Mouse (Mus musculus): ENCODE data around the gene Bmp4.

The Bmp4 gene

DNA sequence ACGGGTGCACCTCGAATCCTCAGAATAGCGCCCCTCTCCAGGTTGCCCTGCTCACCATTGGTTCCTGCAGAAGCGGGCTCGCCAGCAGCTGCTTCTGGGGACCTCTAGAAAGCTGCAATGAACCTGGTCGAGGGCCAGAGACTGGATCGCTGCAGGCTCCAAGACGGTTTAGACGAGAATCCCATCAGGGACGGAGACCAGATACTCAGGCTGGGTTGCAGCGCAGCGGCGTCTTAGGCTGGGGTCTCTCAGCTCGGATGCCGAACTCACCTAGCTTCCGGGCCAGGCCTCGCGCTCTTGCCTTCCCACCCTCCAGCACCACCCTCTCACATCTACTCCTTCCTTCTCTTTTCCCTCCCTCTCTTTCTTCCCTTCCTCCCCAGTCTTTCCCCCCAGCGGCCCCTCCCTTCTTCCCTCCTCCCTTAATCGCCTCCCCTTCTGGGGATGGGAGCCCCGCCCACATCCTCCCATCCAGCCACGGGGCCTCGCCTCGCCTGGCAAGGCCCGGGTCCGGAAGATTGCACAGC lies at the start of gene Bmp4:
Gene Bmp4, minus strand, starts transcription at position 421 of the 527 bp plus-strand sequence.
- DNase-seq (ENCODE audit: low spot score in 2 of 2) = no peak

DNA sequence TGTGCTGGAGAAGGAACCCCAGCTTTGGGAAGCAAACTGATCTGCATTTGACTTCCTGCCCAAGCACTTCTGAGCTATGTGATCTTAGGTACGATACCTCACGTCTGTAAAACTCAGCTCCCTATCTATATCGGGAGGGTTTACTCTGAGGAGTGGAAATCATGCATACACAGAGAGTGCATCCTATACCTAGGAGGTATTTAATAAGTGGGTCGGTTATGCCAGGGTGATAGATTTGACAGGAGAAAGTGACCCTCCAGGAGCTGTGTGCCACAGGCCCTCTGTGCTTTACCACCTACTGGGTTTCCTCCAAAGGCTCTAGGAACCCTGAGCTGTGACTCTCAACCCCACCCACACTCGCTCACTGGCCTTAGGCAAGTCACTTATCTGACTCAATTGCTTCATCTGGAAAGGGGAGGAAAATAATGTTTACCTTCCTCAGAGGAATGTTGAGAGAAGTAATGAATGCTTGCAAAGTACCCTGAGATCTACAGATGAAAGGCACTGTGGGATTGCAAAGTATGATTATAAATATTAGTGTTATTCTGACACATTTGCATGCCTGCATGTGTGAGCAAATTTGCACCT lies 49.1 kb upstream of the Bmp4 start:
- DNase-seq (ENCODE audit: low spot score in 2 of 2) = no peak

DNA sequence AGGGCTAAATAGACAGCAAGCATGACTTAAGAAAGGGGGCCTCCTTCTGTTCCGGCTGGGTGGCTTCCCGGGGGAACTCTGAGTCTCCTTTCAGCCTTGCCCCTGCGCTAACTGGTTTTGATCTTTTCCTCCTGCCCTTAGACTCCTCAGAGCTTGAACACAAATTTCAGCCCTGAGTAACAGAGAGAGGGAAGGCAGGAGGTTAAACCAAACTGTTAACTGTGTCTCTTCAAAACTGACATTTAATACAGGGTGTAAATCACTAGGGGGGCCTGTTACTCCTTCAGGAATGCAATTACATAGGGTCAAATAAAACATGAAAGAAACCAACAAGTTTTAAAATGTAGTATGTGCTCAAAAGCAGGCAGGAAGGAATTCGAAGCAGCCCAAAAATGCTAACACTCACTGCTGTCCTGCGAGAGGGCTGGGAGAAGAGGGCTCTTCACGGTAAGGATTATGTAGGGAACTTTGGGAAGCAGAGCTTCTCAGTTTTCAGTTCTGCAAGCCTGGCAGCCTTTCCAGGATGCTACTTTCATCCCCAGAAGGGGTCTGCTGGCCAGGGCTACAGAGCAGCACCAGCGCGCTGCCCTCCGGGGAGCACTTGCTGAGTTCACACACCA lies 46.1 kb upstream of the Bmp4 start:
- no peak for DNase-seq (ENCODE audit: low spot score in 2 of 2)

DNA sequence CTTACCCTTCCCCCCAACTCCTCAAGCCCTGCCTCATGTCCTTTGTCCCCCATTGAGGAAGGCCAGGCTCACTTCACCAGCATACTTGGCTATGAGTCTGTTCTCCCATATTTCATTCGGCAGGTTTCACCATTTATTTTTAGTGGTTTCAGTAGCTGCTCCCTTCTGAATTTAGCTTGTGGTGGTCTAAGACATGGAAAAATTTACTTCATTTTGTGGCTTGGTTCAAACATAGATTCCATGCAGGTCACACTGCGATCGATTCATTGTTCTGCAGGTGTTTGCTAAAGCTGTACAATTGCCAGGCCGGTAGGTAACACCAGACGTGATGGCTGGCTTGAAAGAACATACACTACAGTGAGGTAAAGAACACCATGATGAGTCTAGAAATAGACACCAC lies 39.8 kb upstream of the Bmp4 start:
- no peak for DNase-seq (ENCODE audit: low spot score in 2 of 2)

DNA sequence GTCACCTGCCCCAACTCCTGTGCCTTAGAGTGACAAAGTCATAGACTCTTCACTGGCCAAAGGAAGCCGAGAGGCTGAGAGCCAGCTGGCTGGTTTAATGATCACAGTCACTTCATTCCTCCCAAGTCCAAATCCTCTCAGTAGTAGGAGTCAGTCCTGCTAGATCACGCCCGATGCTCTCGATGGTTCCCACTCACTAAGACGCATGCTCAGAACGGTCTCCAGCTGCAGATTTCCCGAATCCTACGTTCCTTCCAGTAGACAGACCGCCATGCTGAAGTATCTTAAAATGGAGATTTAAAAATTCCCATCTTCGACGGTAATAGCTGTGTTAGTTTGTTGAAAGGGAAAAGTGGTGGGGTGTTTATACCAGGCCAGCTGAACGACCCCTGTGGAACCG lies 36.8 kb upstream of the Bmp4 start:
- DNase-seq (ENCODE audit: low spot score in 2 of 2) = no peak

DNA sequence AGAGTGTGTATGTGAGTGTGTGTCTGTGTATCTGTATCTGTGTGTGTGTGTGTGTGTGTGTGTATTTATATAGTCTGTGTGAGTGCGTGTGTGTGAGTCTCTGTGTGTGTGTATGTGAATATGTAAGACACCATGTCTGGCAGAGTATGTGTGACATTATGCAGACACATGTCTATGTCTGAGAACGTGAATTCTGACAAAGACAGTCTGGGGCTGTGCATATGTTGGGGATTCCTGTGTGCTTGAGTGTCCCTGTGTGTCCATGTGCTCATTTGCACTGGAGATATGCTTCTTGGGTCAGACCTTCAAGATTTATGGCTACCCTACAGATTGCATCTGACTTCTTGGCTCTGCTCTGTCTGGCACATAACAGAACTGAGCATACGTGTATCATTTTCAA lies 31.4 kb upstream of the Bmp4 start:
- no peak for DNase-seq (ENCODE audit: low spot score in 2 of 2)

DNA sequence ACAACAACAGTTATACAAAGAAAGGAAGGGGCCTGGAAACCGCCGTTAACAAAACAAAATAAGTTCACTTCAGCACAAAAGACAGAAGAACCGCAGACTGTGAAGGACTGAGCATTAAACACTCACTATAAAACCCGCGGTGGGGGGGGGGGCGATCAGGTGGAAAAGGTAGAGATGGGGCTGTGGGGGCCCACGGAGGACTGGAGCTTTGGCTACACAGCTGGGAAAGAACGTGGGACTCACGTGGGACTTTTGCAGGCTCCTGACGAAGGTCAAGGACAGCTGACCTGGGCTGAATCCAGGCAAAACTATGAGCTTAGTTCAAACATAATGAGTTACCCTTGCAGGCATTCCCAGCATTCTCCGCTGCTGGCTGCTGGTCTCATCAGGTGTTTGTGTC lies 28.8 kb upstream of the Bmp4 start:
- no peak for DNase-seq (ENCODE audit: low spot score in 2 of 2)

DNA sequence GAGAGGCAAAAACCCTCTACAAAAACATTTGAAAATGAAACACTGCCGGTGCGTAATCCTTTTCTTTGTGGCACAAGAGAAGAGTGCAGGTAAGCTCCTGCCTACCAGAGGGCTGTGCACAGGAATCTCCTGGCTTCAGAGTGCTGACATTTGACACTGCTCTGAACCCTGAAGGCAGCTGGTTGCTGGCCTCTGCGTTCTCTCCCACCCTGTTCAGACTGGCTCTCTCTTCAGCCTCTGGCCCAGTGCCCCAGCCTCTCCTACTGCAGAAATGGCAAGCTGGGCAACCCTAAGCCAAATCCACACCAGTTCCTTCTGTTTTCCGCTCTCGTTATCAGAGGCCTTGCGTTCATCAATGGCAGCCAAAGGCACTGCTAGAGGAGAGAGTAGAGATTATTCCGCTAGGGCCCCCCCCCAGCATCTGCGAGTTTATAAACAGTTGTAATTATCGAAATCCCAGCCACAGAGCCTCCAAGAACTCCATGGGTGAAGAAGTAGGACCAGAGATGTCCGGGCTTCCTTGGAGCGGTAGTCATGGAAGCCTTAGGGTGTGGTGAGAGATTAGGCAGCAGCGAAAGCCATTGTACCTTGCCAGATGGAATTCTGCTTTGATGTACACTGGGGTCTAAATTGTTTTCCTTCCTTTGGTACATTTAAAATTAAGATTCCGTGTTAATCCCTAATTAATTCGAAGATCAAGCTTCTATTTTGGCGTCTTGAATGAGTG lies 28.1 kb upstream of the Bmp4 start:
- DNase-seq (ENCODE audit: low spot score in 2 of 2) = no peak

DNA sequence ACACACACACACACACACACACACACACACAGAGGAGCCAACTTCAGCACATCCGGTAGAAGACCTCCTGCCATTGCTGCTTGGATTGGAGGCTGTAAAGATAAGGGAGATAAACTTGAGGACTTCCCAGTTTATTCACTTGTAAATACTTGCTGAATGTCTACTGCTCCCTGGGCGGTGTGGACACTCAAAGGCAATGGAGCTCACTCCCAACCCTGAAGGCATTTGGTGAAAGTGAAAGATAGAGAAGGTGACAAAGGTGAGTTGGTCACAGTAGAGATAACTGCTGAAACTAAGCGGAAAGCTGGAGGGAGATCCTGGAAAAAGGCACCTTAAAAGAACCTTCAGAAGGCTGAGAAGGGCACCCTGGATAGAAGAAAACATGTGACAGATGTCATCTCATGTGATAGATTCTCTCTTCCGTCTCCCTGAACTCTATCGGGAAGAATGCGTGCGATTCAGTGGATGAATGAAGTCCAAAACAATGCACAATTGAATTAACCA lies 22.1 kb upstream of the Bmp4 start:
- DNase-seq (ENCODE audit: low spot score in 2 of 2) = no peak

DNA sequence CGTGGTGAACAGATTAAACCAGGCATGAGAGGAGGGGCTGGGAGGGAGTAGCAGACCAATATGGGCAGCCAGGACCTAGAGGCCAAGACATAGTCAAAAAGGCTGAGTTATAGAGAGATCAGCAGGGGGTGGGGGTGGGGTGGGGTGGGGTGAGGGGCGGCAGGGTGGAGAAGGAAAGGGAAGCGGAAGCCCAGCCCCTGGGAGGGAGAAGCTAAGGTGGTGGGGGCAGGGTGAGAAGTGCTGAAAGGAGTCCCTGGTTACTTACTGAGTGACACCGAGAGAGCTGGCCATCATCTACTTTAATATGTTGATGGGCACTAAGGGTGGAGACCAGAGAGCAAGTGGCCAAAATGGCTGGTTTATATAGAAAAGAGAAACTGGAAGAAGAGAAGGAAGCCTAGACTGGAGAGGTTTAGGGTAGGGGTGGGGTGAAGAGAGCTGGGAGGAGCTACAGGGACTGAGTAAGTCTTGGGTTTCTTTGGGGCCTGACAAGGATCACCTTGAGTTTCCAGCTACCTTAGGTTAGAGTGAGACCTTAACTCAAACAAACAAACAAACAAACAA lies 20.2 kb upstream of the Bmp4 start:
- no peak for DNase-seq (ENCODE audit: low spot score in 2 of 2)

DNA sequence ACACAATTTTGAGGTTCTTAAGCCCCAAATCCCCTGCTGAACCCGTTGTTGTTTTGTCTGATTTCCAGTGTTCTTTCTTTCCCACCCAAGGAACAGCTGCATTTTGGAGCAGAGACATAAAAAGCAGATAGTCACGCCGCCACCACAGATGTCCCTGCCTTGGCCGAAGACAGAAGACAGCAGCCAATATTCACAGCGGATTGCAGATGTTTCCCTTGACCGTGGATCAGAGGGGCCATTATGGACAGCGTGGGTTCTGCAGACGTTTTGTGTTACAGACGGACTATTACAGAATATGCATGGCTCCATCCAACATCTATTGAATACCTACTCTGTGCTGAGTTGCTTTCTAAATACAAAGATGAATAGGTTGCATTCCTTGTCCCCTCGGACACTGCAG lies 18.5 kb upstream of the Bmp4 start:
- DNase-seq (ENCODE audit: low spot score in 2 of 2) = no peak

DNA sequence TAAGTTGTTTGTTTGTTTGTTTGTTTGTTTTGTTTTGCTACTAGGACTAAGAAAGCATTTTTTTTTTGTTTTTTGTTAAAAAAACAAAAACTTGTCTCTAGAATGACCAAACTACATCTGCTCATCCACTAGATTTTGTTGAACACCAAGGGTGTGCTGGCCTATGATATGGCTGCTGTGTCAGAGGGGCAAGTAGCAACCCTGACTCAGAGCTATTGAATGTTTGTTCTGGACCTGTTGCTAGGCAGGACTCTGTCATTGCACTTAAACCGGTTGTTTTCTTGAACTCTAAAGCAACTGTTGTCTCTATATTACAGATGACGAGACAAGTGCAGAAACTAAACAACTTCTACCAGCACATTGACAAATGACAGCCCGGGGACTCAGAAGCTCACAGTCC lies 17.9 kb upstream of the Bmp4 start:
- no peak for DNase-seq (ENCODE audit: low spot score in 2 of 2)

DNA sequence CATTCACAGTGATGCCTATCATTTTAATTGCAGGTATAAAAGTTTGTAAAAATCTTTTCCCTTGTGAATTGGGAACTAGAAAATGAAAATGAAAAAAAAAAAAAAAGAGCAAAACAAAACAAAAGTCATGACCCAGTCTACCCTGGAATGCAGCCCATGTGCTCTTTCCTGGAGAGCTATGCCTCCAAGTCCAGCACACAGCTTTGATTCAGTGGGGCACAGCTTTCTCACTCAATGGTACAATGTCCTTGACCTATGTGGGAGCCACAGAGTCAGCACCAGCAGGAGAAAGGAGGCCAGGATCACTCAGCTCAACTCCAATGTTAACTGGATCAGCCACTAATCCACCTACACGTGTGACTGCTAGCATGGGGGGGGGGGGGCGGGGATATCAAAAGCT lies 9.5 kb upstream of the Bmp4 start:
- DNase-seq (ENCODE audit: low spot score in 2 of 2) = no peak

DNA sequence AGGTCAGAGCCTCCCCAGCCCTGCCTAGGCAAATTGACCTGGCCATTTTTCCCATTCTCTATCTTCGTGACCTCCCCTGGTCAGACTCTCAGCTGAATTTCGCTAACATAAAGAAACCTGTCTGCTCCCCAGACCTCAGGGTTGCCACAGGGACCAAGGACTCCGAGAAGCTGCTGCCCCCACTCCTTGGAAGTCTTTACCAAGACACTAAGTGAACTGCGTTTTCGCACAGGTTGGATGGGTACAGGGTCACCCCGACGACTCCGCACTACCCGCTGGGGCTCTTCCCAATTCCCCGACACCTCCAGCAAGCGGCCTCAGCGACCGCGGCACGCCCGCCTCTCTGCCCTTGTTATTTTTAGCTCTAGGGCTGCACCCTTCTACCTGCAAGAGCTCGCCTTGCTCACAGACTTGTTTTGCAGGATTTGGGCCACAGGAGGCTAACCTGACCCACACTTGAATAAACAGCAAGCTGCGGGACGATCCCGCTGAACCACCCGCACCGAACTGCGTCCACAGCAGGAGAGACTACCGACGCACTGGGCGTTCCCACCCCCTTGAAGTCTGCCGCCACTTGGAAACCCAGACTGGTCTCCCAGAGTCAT lies 7.7 kb upstream of the Bmp4 start:
- DNase-seq (ENCODE audit: low spot score in 2 of 2) = no peak

DNA sequence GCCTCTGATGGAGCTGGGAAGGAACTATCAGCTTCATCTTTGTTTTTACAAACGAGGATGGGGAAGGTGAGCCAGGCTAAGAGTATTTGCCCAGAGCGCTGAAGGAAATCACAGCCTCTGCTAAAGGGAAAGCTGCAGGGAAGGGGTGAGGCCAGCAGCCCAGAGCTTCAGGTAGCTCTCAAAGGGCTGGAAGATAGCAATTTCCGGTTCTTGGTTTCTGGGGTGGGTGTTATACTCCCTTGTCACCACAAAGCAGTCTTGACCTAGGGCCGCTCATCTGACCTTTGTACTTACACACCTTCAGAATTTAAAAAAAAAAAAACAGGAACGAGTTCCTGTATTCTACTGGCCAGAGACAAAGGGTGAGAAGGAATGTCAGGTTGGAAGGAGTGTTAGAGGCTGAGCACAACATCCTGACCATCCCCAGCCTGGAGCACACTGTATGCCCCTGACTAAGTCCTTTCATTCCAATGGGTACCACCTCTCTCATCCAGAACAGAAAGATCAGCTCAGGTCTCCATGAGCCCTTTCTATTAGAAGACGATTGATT lies 1.2 kb upstream of the Bmp4 start:
- no peak for DNase-seq (ENCODE audit: low spot score in 2 of 2)

DNA sequence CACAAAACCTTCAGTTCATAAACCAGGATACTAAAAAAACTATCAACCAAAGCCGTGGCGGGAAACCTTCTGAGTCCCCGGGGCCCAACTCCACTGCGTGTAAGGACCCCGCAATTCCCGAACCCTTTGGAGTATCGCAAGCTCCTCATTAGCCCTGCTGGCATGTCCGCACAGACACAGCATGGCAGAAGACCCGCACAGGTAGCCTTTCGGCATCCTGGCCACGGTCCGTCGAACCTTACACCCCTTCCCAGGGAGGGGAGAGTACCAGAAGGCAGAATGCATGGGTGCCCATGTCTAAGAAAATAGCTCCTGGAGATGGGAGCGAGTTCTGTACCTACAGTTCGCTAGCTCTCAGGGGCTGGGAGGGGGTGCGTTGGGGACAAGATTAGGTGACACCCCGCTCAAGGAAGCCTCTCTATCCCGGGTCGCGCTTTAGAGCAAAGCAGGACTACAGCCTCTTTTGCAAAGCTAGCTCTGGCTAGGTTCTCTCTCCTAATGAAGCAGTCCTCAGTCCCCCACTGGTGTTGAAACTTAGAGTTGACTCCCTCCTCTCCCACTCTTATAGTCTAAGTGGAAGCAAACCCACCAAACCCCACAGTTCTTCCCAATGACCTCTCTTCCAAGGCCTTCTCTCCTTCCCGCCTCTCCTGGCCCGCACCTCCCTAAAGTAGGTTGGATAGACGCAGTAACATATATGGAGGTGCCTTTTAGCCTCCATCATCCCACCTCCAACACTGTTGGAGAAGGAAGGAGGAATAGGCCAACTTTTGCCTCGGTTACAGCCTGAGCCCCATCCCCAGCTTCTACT lies 826 bp downstream of the Bmp4 start:
- DNase-seq (ENCODE audit: low spot score in 2 of 2) = no peak

GRCm38 (mm10) chr14:46388636-46389035 lies 1.8 kb downstream of the Bmp4 start:
- DNase-seq (ENCODE audit: low spot score in 2 of 2) = no peak

GRCm38 (mm10) chr14:46387821-46388481 lies 2.5 kb downstream of the Bmp4 start:
- no peak for DNase-seq (ENCODE audit: low spot score in 2 of 2)

GRCm38 (mm10) chr14:46387357-46387671 lies 3.2 kb downstream of the Bmp4 start:
- DNase-seq (ENCODE audit: low spot score in 2 of 2) = no peak

DNA sequence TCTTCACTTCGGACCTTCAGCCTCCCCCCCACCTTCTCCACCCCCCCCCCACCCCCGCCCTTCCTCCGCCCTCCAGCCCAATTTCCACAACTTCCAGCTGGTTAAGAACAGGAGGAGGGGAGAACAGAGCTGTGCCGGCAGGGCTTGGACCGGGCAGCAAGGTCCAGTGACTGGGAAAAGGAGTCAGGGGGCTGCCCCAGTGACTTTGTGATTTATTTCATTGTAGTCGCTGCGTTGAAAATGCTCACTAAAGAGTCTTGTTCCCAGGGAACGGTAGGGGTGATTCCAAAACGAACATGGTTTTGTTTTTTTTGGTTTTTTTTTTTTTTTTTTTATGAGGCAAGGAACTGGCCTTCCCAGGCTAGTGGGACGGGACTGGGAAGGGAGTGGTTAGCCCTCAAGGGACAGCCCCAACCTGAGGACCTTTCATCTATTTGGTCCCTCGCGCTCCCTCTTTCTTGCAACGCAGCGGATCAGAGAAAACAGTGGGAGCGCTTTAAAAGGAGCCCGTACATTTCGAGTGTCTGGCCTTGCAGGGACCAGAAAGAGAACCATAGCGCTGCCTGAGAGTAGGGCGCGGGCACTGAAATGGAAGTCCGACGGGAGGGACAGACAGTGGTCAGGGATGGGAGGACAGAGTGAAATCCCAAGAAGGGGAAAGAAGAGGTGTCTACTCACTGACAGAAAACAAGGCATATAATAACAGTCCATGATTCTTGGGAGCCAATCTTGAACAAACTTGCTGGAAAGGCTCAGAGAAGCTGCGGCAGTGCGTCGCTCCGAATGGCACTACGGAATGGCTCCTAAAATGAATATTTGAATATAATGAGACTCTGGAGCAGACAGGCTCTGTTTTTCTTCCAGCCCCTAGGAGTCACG lies 3.8 kb downstream of the Bmp4 start:
- DNase-seq (ENCODE audit: low spot score in 2 of 2) = no peak

Data from frontal cortex, postnatal 14 days (tissue).